Mouse (Mus musculus): ENCODE results near the gene Arhgap31.
"Not testable (repeated sequence)": the region's sequence is repeated elsewhere in the genome, so short reads cannot be mapped to it uniquely, and the experiment has no call there.

The Arhgap31 gene

GRCm38 (mm10) chr16:38728576-38729132, 15.6 kb upstream of the Arhgap31 start:
- no peak for DNase-seq (ENCODE audit: extremely low read depth, insufficient read length, low spot score)

GRCm38 (mm10) chr16:38724974-38725373, 11.9 kb upstream of the Arhgap31 start:
- no peak for DNase-seq (ENCODE audit: extremely low read depth, insufficient read length, low spot score)

GRCm38 (mm10) chr16:38724256-38724655, 11.2 kb upstream of the Arhgap31 start:
- no peak for DNase-seq (ENCODE audit: extremely low read depth, insufficient read length, low spot score)

- DNase-seq (ENCODE audit: extremely low read depth, insufficient read length, low spot score), result no peak
Observed at GRCm38 (mm10) chr16:38721377-38721776, 8.3 kb upstream of the Arhgap31 start.

GRCm38 (mm10) chr16:38714259-38714526, 1.1 kb upstream of the Arhgap31 start:
- not testable (repeated sequence) for DNase-seq (ENCODE audit: extremely low read depth, insufficient read length, low spot score)

GRCm38 (mm10) chr16:38713404-38714258, 557 bp upstream of the Arhgap31 start:
- no peak for DNase-seq (ENCODE audit: extremely low read depth, insufficient read length, low spot score)

GRCm38 (mm10) chr16:38712105-38712504, 969 bp downstream of the Arhgap31 start:
- no peak for DNase-seq (ENCODE audit: extremely low read depth, insufficient read length, low spot score)

- no peak for DNase-seq (ENCODE audit: extremely low read depth, insufficient read length, low spot score)
Observed at GRCm38 (mm10) chr16:38711245-38711644, 1.8 kb downstream of the Arhgap31 start.

- no peak for DNase-seq (ENCODE audit: extremely low read depth, insufficient read length, low spot score)
Observed at GRCm38 (mm10) chr16:38708962-38709520, 4.0 kb downstream of the Arhgap31 start.

- no peak for DNase-seq (ENCODE audit: extremely low read depth, insufficient read length, low spot score)
Observed at GRCm38 (mm10) chr16:38706782-38707181, 6.3 kb downstream of the Arhgap31 start.

GRCm38 (mm10) chr16:38705531-38706281, 7.4 kb downstream of the Arhgap31 start:
- no peak for DNase-seq (ENCODE audit: extremely low read depth, insufficient read length, low spot score)

- DNase-seq (ENCODE audit: extremely low read depth, insufficient read length, low spot score), result no peak
Observed at GRCm38 (mm10) chr16:38703501-38703900, 9.6 kb downstream of the Arhgap31 start.

- DNase-seq (ENCODE audit: extremely low read depth, insufficient read length, low spot score), result no peak
Observed at GRCm38 (mm10) chr16:38702316-38702715, 10.8 kb downstream of the Arhgap31 start.

- DNase-seq (ENCODE audit: extremely low read depth, insufficient read length, low spot score), result no peak
Observed at GRCm38 (mm10) chr16:38701492-38702185, 11.4 kb downstream of the Arhgap31 start.

- no peak for DNase-seq (ENCODE audit: extremely low read depth, insufficient read length, low spot score)
Observed at GRCm38 (mm10) chr16:38700392-38701162, 12.5 kb downstream of the Arhgap31 start.

- DNase-seq (ENCODE audit: extremely low read depth, insufficient read length, low spot score), result no peak
Observed at GRCm38 (mm10) chr16:38697611-38698010, 15.5 kb downstream of the Arhgap31 start.

- DNase-seq (ENCODE audit: extremely low read depth, insufficient read length, low spot score), result no peak
Observed at GRCm38 (mm10) chr16:38695557-38695956, 17.5 kb downstream of the Arhgap31 start.

GRCm38 (mm10) chr16:38694906-38695540, 18.1 kb downstream of the Arhgap31 start:
- peak; percentile 18 for DNase-seq (ENCODE audit: extremely low read depth, insufficient read length, low spot score)

GRCm38 (mm10) chr16:38690501-38690900, 22.6 kb downstream of the Arhgap31 start:
- no peak for DNase-seq (ENCODE audit: extremely low read depth, insufficient read length, low spot score)

- DNase-seq (ENCODE audit: extremely low read depth, insufficient read length, low spot score), result no peak
Observed at GRCm38 (mm10) chr16:38689786-38690185, 23.3 kb downstream of the Arhgap31 start.

All from 3134 (cell line).